Mouse (Mus musculus) ES-E14 (cell line): ENCODE results near the gene Atp8b3.

ENCODE experiments used
- HCFC1 ChIP-seq: IDR thresholded peaks from 2 replicates; pipeline ENCODE4 v1.6.1; 2012; ENCODE audit warnings: low read length, inconsistent platforms, borderline replicate concordance; ENCODE audit not compliant: insufficient read depth
- MAFK ChIP-seq: IDR thresholded peaks from 2 replicates; pipeline ENCODE4 v1.6.1; 2014; ENCODE audit warnings: mild to moderate bottlenecking, low read depth, low read length, inconsistent platforms; ENCODE audit not compliant: insufficient read depth
- ZC3H11A ChIP-seq: IDR thresholded peaks from 2 replicates; pipeline ENCODE4 v1.6.1; 2012; ENCODE audit warnings: low read depth, mild to moderate bottlenecking, inconsistent platforms, low read length, borderline replicate concordance
- ZNF384 ChIP-seq: IDR thresholded peaks from 2 replicates; pipeline ENCODE4 v1.6.1; 2012; ENCODE audit warnings: low read depth, low read length, inconsistent platforms

DNA sequence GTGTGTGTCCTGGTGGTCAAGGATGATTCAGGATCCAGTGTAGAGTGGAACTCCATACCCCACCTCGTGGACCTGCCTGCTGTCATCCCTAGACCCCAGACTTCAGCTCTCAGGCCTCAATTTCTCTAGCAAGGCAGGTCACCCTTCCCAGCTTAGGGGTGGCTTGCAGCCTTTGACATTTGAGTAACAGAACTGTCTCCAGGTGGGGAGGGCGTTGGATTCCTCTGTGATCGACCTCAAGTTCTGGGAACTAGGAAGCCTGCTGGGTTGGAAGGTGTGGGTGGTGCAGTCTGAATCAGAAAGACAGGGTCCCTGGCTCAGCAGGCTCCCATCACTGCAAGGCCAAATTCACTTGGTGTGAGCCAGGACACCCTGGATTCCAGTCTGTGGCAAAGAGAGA, 36.0 kb upstream of the Atp8b3 start:
- TF ChIP-seq ZNF384 (no peak), ZC3H11A (no peak), MAFK (no peak), HCFC1 (no peak)
